Mouse (Mus musculus) liver, embryonic 11.5 days (tissue): ENCODE results near the gene Mvp. TPM values are rescaled to one million over a fixed set of nuclear protein-coding genes. Genes with fewer than 3 reads are reported as not detected.
A peak's percentile ranks its signal among the peaks of the same experiment; 100 is the strongest.

Experiments
- ATAC-seq: fragments of 200-750 bp; cut with Nextera tagmentation; replicated peaks from 2 replicates; pipeline ENCODE4 v1.8.0; 2017; ENCODE audit warnings: moderate number of reproducible peaks, mild to moderate bottlenecking, moderate TSS enrichment, moderate library complexity; ENCODE audit not compliant: low FRiP score
- DNase-seq: peaks from one replicate; pipeline ENCODE4 v3.0.0-alpha.2; 2017; ENCODE audit warnings: low spot score
- H3K27ac ChIP-seq: fragments of 300-500 bp; sonication (generic); 2 replicates; pipeline ENCODE4 v1.5.1; 2014; ENCODE audit warnings: mild to moderate bottlenecking, low read depth, low read length, control low read depth
- H3K27me3 ChIP-seq: fragments of 300-500 bp; sonication (generic); replicated peaks from 2 replicates; pipeline ENCODE4 v1.6.1; 2014; ENCODE audit warnings: low read length, mixed read lengths; ENCODE audit not compliant: control insufficient read depth, insufficient read depth
- H3K36me3 ChIP-seq: fragments of 300-500 bp; sonication (generic); 2 replicates; pipeline ENCODE4 v1.6.1; 2014; ENCODE audit warnings: mild to moderate bottlenecking, low read length, moderate library complexity, mixed read lengths; ENCODE audit not compliant: control insufficient read depth, insufficient read depth
- H3K4me1 ChIP-seq: fragments of 300-500 bp; sonication (generic); replicated peaks from 2 replicates; pipeline ENCODE4 v1.6.1; 2014; ENCODE audit warnings: low read length, mixed read lengths; ENCODE audit not compliant: control insufficient read depth, insufficient read depth
- H3K4me2 ChIP-seq: fragments of 300-500 bp; sonication (generic); 2 replicates; pipeline ENCODE4 v1.6.1; 2014; ENCODE audit warnings: mild to moderate bottlenecking, control low read depth, moderate library complexity
- H3K4me3 ChIP-seq: fragments of 300-500 bp; sonication (generic); 2 replicates; pipeline ENCODE4 v1.5.1; 2014; ENCODE audit warnings: low read depth, low read length, control low read depth
- H3K9ac ChIP-seq: fragments of 300-500 bp; sonication (generic); 2 replicates; pipeline ENCODE4 v1.6.1; 2014; ENCODE audit warnings: low read depth, low read length, control low read depth
- H3K9me3 ChIP-seq: fragments of 300-500 bp; sonication (generic); 2 replicates; pipeline ENCODE4 v1.6.1; 2016; ENCODE audit warnings: low read length, inconsistent platforms, mixed read lengths; ENCODE audit not compliant: control insufficient read depth
- WGBS: fragments of 180-500 bp; shearing (Covaris S2); extraction: QIAGEN DNeasy Blood & Tissue Kit; methylation state at CpG from one replicate; pipeline ENCODE4 v1.1.7; 2014; 5-methylcytosine and 5-hydroxymethylcytosine counted together
- polyA plus RNA-seq: library from polyadenylated mRNA; unstranded; fragments of >200 nt; fragmentation: Nextera tagmentation; extraction: Ambion mirVana; gene quantifications from 2 replicates; pipeline ENCODE4 v1.2.1, GENCODE M21; 2014

Mvp gene
- polyA plus RNA-seq, 1 experiment from 2014 or later = 8.3 TPM

DNA sequence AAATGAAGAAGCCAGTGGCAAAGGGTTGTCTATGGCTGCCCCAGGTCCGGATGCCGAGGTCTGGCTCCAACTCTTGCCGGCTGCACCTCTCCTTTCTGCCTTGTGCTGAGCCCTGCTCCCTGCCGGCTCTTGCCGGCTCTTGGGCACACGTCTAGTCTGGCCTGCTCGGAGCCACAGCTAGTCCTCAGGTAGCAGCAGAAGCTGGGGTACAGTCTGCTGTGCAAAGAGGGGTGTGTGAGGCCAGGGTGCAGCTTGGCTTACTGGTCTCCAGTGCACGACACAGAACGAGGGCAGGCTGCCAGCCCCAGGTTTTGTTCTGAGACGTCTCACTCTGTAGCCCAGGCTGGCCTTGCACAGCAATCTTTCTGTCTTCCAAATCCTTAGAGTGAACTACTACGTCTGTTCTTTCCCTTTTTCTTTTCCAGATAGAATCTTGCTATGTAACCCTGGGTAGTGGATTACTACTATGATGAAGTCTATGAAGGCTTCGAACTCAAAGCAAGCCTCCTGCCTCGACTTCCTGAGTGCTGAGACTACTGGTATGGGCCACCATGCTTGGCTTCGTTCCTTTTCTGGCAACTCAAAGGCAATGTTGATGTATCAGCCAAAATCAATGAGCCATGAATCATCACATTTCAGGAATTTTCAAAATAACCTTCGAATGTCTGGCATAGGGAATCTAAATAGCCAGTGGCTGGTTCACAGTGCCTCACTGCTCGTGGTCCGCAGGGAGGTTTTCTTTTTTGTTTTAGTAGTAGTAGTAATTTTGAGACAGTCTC is 4.9 kb downstream of the Mvp start:
- peaks cover 24% of the 10 kb centered on the region for H3K4me1 ChIP-seq
- peak overlapping the region; percentile 57 for H3K9ac ChIP-seq

DNA sequence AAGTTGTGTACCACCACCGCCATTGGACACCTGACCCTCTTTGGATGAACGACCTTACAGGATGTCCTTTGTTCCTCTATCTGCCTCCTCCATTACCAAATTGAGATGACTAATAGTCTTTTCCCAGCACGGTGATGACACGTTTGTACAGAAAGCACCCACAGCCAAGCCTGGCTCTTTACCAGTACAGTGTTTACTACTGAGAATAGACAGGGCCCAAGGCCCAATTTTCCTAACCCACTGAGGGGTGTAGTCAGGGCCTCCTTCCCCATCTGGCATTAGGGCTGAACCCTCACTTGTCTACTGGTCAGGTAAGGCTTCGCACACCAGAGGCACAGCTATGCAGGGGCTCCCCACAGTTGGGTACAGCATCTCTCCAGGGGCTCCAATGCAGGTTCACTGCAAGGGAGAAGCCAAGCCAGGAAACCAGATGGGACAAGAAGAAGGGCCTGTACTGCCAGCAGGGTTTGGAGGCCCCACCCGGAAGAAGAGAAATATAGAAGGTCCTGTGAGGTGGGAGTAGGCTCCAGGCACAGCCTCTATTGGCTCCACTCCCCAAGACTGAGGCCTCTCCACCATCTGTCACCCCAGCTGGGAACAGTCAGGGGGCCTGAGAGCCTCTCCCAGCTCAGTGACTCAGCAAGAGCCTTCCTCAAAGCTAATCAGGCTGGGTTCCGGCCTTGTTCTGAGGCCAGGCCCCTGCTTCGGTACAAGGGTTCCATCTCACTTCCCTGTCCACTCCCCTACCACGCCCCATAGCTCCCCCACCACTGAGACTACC is 6.0 kb downstream of the Mvp start:
- H3K27ac ChIP-seq = peak overlapping the region; percentile 95
- peaks cover 3% of the 10 kb centered on the region; the same call in 1 of the 2 replicates for H3K36me3 ChIP-seq
- peak; percentile 93 for ATAC-seq
- DNase-seq = peak; percentile 66
- H3K9ac ChIP-seq = peak overlapping the region; percentile 57
- WGBS = 38% methylated on average over 9 of the region's 9 CpGs
- H3K9me3 ChIP-seq = no peaks in the 10 kb centered on the region
- peaks cover 18% of the 10 kb centered on the region for H3K4me1 ChIP-seq
- H3K4me2 ChIP-seq = peak overlapping the region; percentile 52
- no peaks in the 10 kb centered on the region for H3K27me3 ChIP-seq
- H3K4me3 ChIP-seq = no peak overlapping the region

More for the DNA sequence above, 4.9 kb downstream of the Mvp start:
- Histone ChIP-seq H3K27me3 (no peaks in the 10 kb centered on the region), H3K9me3 (no peaks in the 10 kb centered on the region), H3K27ac (peak overlapping the region; percentile 95), H3K4me3 (no peak overlapping the region), H3K4me2 (peak overlapping the region; percentile 33; the same call in 1 of the 2 replicates), H3K36me3 (peaks cover 7% of the 10 kb centered on the region; the same call in 1 of the 2 replicates)
- WGBS = 84% methylated on average over 17 of the region's 17 CpGs
- DNase-seq = no peak
- no peak for ATAC-seq

DNA sequence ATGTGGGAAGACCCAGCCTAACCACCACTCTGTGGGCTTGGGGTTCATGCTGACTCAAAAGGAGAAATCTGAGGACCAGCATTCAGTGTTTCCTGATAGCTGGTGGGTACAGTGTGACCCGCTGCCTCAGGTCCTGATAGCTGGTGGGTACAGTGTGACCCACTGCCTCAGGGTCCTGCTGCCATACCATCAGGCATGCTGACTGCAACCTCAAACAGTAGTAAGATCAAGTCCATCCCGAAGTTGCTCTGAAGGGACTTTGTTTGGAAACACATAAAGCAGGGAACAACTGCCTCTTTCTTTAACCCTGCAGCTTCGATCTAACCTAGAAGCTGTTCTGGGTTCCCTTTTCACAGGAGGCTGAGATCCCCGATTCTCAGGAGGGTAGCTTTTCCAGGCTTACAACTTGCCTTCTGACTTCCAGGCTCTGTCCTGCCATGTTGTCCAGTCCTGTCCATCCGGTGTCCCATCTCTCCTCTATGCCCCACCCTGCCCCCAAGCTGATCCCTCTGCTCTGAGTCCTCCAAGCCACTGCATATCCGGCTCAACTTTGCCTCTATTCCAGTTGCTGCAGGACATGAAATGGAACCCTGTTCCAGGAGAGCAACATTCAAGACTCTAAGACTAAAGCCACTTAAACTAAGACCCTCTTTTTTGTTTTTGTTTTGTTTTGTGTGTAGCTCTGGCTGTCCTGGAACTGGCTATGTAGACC is 7.0 kb downstream of the Mvp start:
- 83% methylated on average over 6 of the region's 6 CpGs for WGBS
- Histone ChIP-seq H3K4me1 (peaks cover 13% of the 10 kb centered on the region), H3K4me3 (no peak overlapping the region), H3K36me3 (no peaks in the 10 kb centered on the region), H3K4me2 (no peak overlapping the region), H3K9me3 (no peaks in the 10 kb centered on the region), H3K27me3 (no peaks in the 10 kb centered on the region), H3K9ac (no peak overlapping the region), H3K27ac (no peak overlapping the region)
- DNase-seq (no peak), ATAC-seq (no peak)

DNA sequence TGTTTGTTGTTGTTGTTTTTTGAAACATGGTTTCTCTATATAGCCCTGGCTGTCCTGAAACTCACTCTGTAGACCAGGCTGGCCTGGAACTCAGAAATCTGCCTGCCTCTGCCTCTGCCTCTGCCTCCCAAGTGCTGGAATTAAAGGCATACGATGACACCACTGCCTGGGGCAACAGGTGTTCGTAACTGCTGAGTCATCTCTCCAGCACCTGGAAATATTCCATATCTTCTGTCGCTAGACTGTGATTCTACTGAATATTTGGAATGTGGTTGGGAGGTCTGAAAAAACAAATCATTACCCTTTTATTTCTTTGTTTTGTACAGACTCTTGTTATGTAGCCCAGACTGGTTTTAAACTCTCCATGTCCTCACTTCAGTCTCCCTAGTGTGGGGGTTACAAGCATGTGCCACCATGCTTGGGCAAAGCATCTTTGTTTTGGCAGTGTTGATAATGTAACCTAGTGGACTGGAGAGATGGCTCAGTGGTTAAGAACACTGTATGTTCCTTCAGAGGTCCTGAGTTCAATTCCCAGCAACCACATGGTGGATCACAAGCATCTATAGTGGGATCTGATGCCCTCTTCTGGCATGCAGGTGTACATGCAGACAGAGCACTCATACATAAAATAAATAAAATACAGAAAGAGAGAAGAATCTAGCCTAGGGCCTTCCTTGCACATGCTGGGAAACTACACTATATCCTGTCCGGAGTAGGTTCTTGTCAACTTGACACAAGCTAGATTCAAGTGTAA is 10.1 kb downstream of the Mvp start:
- no peak overlapping the region for H3K9ac ChIP-seq
- DNase-seq (no peak), ATAC-seq (no peak)
- H3K27me3 ChIP-seq = no peaks in the 10 kb centered on the region
- H3K4me3 ChIP-seq = no peak overlapping the region
- no peak overlapping the region for H3K27ac ChIP-seq
- peaks cover 12% of the 10 kb centered on the region for H3K4me1 ChIP-seq
- H3K9me3 ChIP-seq = no peaks in the 10 kb centered on the region
- H3K36me3 ChIP-seq = no peaks in the 10 kb centered on the region
- H3K4me2 ChIP-seq = no peak overlapping the region
- WGBS = 82% methylated on average over 4 of the region's 4 CpGs

DNA sequence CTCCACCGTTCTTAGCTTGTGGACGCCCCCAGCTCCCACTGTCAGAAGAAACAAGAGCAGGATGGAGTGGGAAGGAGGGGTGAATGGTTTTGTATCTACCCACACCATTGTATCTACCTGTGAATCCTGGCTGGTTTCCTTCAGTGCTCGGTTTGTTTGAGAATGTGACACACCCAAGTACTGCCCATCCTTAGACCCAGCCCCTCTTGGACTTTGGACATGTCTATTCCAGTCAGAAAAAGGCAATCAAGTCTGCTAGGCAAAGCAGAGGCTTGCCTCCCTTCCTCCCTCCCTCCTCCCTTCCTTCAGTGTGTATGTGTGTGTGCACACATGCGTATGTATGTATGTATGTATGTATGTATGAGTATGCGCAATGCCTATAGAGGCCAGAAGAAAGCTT is 10.8 kb downstream of the Mvp start:
- Histone ChIP-seq H3K4me2 (no peak overlapping the region), H3K9ac (no peak overlapping the region), H3K27me3 (no peaks in the 10 kb centered on the region), H3K9me3 (no peaks in the 10 kb centered on the region), H3K4me3 (no peak overlapping the region), H3K4me1 (peaks cover 5% of the 10 kb centered on the region), H3K27ac (no peak overlapping the region), H3K36me3 (no peaks in the 10 kb centered on the region)
- ATAC-seq (no peak), DNase-seq (no peak)
- WGBS = 82% methylated on average over 5 of the region's 5 CpGs

DNA sequence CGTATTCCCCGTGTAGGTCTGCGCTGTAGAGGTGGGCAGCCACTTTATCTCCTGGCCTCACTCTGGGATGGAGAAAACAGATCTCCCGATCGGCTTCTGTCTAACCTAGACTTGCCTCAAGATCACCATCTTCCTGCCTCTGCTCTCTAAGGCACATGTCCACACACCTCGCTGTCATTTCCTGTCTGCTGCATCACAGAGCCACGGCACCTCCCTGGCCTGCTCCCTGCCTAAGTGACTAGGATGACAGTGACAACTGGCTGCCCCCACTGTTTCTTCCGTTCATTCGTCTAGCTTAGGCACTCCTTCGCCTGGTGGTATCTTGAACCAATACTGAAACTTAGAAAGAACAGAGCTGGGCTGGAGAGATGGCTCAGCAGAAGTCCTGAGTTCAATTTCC is 14.9 kb downstream of the Mvp start:
- Histone ChIP-seq H3K27me3 (no peaks in the 10 kb centered on the region), H3K4me2 (no peak overlapping the region), H3K9me3 (no peaks in the 10 kb centered on the region), H3K4me1 (no peaks in the 10 kb centered on the region), H3K27ac (no peak overlapping the region), H3K36me3 (no peaks in the 10 kb centered on the region), H3K9ac (no peak overlapping the region), H3K4me3 (no peak overlapping the region)
- ATAC-seq = no peak
- DNase-seq = no peak
- WGBS = 61% methylated on average over 10 of the region's 10 CpGs

DNA sequence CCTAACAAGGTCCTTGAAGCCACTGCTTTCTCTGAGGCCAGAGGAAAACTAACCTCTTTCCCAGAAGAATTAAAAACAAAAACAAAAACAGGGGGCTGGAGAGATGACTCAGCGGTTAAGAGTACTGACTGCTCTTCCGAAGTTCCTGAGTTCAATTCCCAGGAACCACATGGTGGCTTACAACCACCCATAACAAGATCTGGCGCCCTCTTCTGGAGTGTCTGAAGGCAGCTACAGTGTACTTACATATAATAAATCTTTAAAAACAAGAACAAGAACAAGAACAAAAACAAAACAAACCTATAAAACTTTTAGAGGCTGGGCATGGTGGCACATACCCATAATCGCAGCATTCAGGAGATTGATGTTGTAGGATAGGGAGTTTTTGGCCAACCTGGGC is 18.0 kb downstream of the Mvp start:
- DNase-seq (no peak), ATAC-seq (no peak)
- no peaks in the 10 kb centered on the region; the same call in 1 of the 2 replicates for H3K27me3 ChIP-seq
- no peaks in the 10 kb centered on the region for H3K36me3 ChIP-seq
- H3K9ac ChIP-seq = no peak overlapping the region
- H3K27ac ChIP-seq = no peak overlapping the region
- H3K9me3 ChIP-seq = no peaks in the 10 kb centered on the region
- 71% methylated on average over 4 of the region's 4 CpGs for WGBS
- no peaks in the 10 kb centered on the region for H3K4me1 ChIP-seq
- H3K4me2 ChIP-seq = no peak overlapping the region
- no peak overlapping the region for H3K4me3 ChIP-seq

DNA sequence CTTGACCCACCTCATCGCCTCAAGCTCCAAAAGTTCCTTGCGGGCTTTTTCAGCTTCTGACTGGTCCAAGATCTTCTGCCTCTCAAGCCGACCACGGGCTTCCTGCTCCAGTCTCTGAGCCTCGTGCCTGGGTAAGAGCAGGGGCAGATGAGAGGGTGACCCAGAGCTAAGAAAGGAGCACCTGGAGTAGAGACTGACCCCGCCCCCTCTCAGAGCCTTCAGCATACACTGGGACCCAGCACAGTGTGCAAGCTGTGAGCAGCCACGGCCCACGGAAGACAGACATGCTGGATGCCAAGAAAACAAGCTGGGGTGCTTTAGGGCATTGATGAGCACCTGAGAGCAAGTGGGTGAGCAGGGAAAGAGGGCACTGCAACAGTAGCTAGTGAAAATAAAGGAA is 25.6 kb downstream of the Mvp start:
- Histone ChIP-seq H3K27ac (no peak overlapping the region), H3K4me3 (no peak overlapping the region), H3K9ac (no peak overlapping the region), H3K4me2 (no peak overlapping the region), H3K4me1 (no peaks in the 10 kb centered on the region), H3K27me3 (no peaks in the 10 kb centered on the region; the same call in 1 of the 2 replicates), H3K36me3 (no peaks in the 10 kb centered on the region), H3K9me3 (no peaks in the 10 kb centered on the region)
- DNase-seq (no peak), ATAC-seq (no peak)
- WGBS = 73% methylated on average over 8 of the region's 8 CpGs
